Mouse (Mus musculus) frontal cortex, adult 2 months (tissue): ENCODE measurements at regions not wholly inside any gene's neighbourhood (a gene's known extent, or its start where the extent isn't known, plus 50 kb on each side); places are given as distances from the start of the nearest gene placed in this dataset.
"Not testable (repeated sequence)": the region's sequence is repeated elsewhere in the genome, so short reads cannot be mapped to it uniquely, and the experiment has no call there.

Experiments
- DNase-seq, 2 experiments: peaks; one replicate each; pipeline ENCODE4 v3.0.0; 2022; ENCODE audit warnings: low spot score in 1 of 2; ENCODE audit errors: extremely low spot score in 1 of 2

- peak; percentile 8 to 54 for DNase-seq
These were observed 141.9 kb upstream of the Gm11146 start for GRCm38 (mm10) chr16:77743838-77744237.

GRCm38 (mm10) chr16:77738821-77739220 lies 136.9 kb upstream of the Gm11146 start:
- no peak for DNase-seq

GRCm38 (mm10) chr16:77719377-77719776 lies 117.5 kb upstream of the Gm11146 start:
- no peak for DNase-seq

- not testable (repeated sequence) for DNase-seq
These were observed 115.9 kb upstream of the Gm11146 start for GRCm38 (mm10) chr16:77717766-77718165.

GRCm38 (mm10) chr16:77704726-77705125 lies 102.8 kb upstream of the Gm11146 start:
- DNase-seq, result peak; percentile 42 to 51

- DNase-seq, result no peak
These were observed 93.5 kb upstream of the Gm11146 start for GRCm38 (mm10) chr16:77695443-77695842.

- DNase-seq, result no peak
These were observed 85.4 kb upstream of the Gm11146 start for GRCm38 (mm10) chr16:77687056-77687839.

- peak in 1 of 2 experiments; percentile 31 for DNase-seq
These were observed 83.8 kb upstream of the Gm11146 start for GRCm38 (mm10) chr16:77685651-77686190.

GRCm38 (mm10) chr16:77684521-77684920 lies 82.6 kb upstream of the Gm11146 start:
- no peak for DNase-seq

- no peak for DNase-seq
These were observed 77.3 kb upstream of the Gm11146 start for GRCm38 (mm10) chr16:77679234-77679633.

- no peak for DNase-seq
These were observed 74.9 kb upstream of the Gm11146 start for GRCm38 (mm10) chr16:77676805-77677204.

GRCm38 (mm10) chr16:77675885-77676597 lies 74.1 kb upstream of the Gm11146 start:
- no peak for DNase-seq

GRCm38 (mm10) chr16:77671253-77671652 lies 69.4 kb upstream of the Gm11146 start:
- DNase-seq, result no peak

- DNase-seq, result no peak
These were observed 63.9 kb upstream of the Gm11146 start for GRCm38 (mm10) chr16:77665781-77666180.

GRCm38 (mm10) chr16:77662107-77662518 lies 60.2 kb upstream of the Gm11146 start:
- DNase-seq, result peak; percentile 64 to 75

- DNase-seq, result no peak
These were observed 51.4 kb upstream of the Gm11146 start for GRCm38 (mm10) chr16:77653306-77653705.
